Mouse (Mus musculus) layer of hippocampus, postnatal 10 days (tissue): ENCODE results near the gene Olfml2b. TPM values are rescaled to one million over a fixed set of nuclear protein-coding genes. Genes with fewer than 3 reads are reported as not detected.

Experiments
- DNase-seq, 2 experiments: peaks; one replicate each; pipeline ENCODE4 v3.0.0; 2021; ENCODE audit warnings: low spot score in 2 of 2
- long read RNA-seq: library from polyadenylated mRNA; stranded (forward); transcript quantifications from one replicate; pipeline ENCODE4 v2.0.0, GENCODE M21; 2023
- total RNA-seq, 2 experiments: library from RNA; stranded (reverse); gene quantifications; 2 replicates each; pipeline ENCODE4 v1.2.3; 2021

Gene Olfml2b
- 10 to 100 TPM; 21.7 to 25.0 TPM for total RNA-seq
- long read RNA-seq, transcript Olfml2b-201 (8 exons, 3,095 nt) = major isoform, 12 of 20 reads
- long read RNA-seq, partial matches to known transcripts = 3 of 20 reads
- long read RNA-seq, other reads (novel, unspliced or antisense) = 5 of 20 reads

DNA sequence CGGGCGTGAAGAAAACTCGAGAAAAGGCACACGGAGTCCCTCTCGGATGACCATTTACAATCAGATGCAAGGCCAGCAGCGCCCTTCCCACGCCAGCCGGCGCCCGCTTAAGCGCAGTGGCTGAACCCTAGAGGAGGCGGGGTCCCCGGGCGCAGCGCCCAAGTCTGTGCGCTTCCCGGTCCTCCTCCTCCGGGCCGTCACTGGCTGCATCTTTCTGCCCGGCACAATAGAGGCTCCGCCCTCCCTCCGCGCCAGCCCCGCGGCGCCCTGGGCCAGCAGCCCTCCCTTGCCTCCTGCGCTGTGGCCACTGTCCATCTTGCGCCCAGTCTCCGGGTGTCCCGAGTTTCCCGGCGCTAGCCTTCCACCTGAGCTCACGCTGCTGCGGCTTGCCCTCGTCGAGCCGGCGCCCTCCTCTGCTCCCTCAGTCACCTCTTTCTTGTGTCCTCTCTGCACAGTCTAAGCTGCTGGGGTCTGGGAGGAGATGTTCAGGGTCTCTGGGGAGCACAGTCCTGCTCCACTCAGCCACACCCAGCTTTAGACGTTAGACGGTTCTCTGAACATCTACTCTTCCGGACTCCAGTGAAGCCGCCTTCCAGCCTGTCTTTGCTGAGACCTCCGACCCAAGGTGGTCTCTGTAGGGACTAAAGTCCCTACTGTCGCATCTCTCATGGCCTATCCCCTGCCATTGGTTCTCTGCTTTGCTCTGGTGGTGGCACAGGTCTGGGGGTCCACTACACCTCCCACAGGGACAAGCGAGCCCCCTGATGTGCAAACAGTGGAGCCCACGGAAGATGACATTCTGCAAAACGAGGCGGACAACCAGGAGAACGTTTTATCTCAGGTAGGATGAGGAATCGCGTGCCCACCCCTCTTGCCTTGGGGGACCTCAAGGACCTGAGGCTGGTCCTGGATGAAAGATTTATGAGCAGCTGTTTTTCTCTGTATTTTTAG is at the start of gene Olfml2b:
Olfml2b (plus strand) TSS at position 278 of the 951 bp plus-strand sequence.
- DNase-seq = peak; percentile 76 to 86

GRCm38 (mm10) chr1:170594575-170594974 is 49.8 kb upstream of the Olfml2b start:
- no peak for DNase-seq

GRCm38 (mm10) chr1:170605228-170606001 is 38.9 kb upstream of the Olfml2b start:
- DNase-seq = no peak

GRCm38 (mm10) chr1:170607231-170607917 is 37.0 kb upstream of the Olfml2b start:
- no peak for DNase-seq

DNA sequence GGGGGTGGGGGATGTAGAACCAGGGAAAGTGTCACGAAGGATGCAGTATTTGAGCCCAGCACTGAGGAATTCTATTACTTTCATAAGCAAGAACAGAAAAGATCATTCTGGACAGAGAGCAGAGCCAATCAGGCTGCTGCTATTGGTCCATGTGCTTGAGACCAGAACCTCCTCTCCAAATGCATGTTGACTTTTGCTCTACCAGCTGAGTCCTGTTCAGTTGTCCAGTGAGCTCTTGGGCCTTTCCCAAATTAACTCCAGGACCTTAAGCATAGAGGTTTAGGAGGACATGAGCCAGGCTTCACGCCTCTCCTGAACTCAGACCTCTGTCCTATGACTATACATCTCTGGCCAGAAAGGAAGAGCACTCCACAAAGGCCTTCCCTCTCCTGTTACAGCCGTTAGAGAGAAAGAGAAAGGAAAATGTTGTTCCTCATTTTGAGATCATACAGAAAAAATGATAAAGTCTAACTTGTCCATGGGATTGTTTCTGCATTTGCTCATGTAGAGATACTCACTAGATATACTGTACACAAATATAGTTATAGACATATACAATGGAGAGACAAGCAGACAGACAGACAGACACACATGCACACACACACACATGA is 35.8 kb upstream of the Olfml2b start:
- no peak for DNase-seq

DNA sequence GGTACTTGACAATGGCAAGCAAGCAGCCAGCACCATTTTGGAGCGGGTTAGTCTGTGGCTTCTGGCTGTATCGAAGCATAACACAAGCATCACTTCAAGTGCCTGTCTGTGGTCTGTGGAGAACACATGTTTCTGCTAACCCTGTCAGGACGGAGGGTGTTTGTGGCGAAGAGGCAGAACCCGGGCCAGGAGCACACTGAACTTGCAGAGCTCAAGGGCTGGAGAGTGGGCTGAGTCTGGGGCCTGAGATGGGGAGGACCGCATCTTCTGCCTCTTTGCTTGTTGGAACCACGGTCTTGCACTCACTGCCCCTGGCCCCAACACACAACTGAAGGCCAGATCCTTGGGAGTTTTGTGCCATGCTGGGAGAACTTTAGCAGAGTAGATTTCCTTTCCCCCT is 34.5 kb upstream of the Olfml2b start:
- no peak for DNase-seq

- no peak for DNase-seq
Observed at GRCm38 (mm10) chr1:170610289-170610688, 34.0 kb upstream of the Olfml2b start.

DNA sequence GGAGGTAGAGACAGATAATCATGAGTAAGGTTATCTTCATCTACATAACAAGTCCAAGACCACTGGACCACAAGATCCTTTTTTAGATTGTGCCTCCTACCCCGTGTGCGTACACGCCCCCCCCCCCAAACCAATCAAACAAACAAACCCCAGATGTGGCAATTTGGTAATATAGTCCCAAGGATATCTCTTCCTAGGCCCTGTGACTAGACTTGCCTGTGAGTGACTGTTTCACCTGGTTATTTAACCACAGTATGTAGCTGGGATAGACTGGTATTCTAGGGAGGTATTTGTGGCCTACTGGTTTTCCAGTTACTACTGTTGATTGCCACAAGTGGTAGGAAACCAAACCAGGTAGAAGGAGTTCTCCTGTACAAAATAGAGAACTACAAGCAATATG is 33.6 kb upstream of the Olfml2b start:
- DNase-seq = no peak

DNA sequence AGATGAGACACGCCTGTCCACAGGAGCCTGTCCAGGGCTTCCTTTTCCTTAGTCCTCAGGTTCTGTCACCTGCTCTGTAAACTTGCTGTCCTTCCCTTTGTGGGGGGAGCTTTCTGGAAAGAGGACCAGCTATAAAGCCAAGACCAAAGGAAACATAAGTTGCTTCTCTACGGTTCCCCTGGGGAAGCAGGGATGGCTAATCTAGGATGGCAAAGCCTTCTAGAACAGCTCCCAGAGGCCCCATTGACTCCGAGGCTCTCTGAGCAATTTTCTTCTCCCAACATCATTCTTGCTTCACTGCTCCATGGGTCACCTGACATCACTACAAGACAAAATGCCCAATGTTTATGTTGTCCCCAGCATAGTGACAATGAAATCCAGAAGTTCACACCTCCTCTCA is 32.7 kb upstream of the Olfml2b start:
- no peak for DNase-seq

- peak; percentile 81 to 87 for DNase-seq
Observed at GRCm38 (mm10) chr1:170612968-170613872, 31.1 kb upstream of the Olfml2b start.

- DNase-seq = no peak
Observed at GRCm38 (mm10) chr1:170619686-170620374, 24.5 kb upstream of the Olfml2b start.

- no peak for DNase-seq
Observed at GRCm38 (mm10) chr1:170622934-170623333, 21.4 kb upstream of the Olfml2b start.

DNA sequence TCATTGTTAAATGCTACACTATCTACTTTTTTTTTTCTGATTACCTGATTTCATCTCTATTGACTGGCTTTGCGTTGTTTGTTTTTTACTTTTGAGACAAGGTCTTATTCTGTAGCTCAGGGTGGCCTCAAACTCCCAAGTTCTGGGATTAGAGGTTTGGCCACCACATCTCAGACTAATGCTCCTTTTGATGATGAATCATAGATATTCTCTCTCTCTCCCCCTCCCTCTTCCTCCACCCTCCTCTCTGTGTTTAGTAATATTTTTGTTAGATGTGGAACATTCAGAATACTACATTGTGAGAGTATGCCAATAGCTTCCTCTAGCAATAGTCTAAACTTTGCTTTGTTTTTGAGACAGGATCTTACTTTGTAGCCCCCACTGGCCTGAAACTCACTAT is 20.9 kb upstream of the Olfml2b start:
- no peak for DNase-seq

GRCm38 (mm10) chr1:170630489-170630888 is 13.8 kb upstream of the Olfml2b start:
- DNase-seq = no peak

DNA sequence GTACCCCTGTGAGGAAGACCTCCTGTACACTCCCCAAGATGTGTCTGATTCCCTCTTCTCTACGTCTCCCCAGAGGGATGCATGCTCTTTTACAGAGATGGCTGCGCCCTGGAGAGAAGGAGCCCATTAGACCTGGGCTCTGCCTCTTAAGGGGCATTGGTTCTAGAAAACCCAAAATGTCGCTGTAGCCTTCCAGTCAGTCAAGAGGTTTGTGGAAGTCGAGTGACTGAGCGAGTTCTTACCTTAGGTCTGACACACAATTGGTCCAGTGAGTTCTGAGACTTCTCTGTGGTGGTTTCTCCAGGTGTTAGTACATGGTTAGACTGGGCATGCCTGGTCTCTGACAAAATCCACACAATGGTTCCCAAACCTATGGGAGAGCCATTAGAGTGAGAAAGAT is 12.8 kb upstream of the Olfml2b start:
- DNase-seq = no peak

DNA sequence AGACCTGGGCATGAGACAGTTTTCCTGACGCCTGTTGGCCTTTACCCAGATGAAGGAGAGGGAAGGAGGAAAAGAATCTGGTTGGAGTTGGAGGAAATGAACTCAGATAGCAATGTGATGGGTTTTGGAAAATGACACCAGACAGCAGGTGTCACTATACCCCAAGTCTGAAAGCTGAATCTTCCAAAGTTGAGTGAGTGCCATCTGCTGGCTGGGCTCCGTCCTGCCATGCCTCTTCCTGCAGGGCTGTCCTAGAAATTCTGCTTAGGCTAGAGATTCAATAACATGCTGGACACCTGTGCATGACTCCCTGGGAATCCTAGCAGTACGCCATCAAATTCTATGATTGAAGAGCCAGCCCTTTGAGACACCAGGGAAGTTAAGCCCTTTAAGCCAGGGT is 11.9 kb upstream of the Olfml2b start:
- DNase-seq = peak; percentile 86 to 90

DNA sequence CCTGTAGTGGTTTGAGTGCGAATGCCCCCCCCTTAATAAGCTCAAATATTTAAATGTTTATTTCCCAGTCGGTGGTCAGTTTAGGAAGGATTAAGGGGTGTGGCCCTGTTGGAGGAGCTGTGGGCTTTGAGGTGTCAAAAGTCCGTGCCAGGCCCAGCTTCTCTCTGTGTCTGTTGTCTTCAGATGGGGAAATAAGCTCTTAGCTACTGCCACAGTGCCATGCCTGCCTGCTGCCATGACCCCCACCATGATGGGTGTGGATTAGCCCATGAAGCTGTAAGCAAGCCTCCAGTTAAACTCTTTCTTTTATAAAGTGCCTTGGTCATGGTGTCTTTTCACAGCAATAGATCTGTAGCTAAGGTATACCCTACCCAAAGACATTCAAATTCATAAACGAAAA is 11.5 kb upstream of the Olfml2b start:
- DNase-seq = no peak

- DNase-seq = no peak
Observed at GRCm38 (mm10) chr1:170638941-170639340, 5.4 kb upstream of the Olfml2b start.

GRCm38 (mm10) chr1:170645896-170646605 is 1.7 kb downstream of the Olfml2b start:
- no peak for DNase-seq
